Mouse (Mus musculus) embryo, embryonic 10 days (tissue): ENCODE measurements around the gene Gm12887.

ENCODE experiments used
- DNase-seq: peaks from one replicate; pipeline ENCODE4 v3.0.0-alpha.2; 2015; ENCODE audit warnings: low spot score

The Gm12887 gene

GRCm38 (mm10) chr4:121622003-121622402 lies at the start of gene Gm12887:
Gene Gm12887 (minus strand): TSS chr4:121622103.
- DNase-seq = no peak

GRCm38 (mm10) chr4:121657040-121657439 lies 35.1 kb upstream of the Gm12887 start:
- no peak for DNase-seq
